Mouse (Mus musculus) embryonic fibroblast, embryonic 13.5 days (primary cell): ENCODE measurements around the gene Gbp10.
"Not testable (repeated sequence)": the region's sequence is repeated elsewhere in the genome, so short reads cannot be mapped to it uniquely, and the experiment has no call there.

Experiments used
- CTCF ChIP-seq: IDR thresholded peaks from 2 replicates; pipeline ENCODE4 v1.5.1; 2011; ENCODE audit warnings: mild to moderate bottlenecking, control low read depth, low read length, moderate library complexity, borderline replicate concordance; ENCODE audit not compliant: insufficient read depth
- POLR2A ChIP-seq: IDR thresholded peaks from 2 replicates; pipeline ENCODE4 v1.6.1; 2011; ENCODE audit warnings: low read depth, mild to moderate bottlenecking, control low read depth, low read length, moderate library complexity

DNA sequence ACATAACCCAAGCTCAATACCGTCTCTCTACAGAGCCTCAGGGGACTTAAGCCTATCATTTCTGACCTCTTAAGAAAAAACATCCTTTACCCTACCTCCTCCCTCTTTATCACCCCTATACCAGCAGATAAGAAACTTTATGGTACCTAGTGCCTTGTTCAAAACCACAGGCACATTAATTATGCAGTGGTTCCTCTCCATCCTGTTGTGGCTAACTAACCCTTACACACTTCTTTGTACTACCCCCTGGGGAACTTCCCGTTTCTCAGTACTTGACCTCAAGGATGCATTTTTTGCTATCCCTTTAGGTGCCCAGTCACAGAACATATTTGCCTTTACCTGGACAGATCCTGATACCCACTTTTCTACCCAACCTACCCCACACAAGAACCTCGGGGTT is 5.4 kb upstream of the Gbp10 start:
- not testable (repeated sequence) for TF ChIP-seq POLR2A, CTCF
